ENCODE assay signal across 8 mouse cellular contexts in genomic region chr1:82724339-82725025, GRCm38 (mm10). TPM values are rescaled to one million over a fixed set of nuclear protein-coding genes. Genes with fewer than 3 reads are reported as not detected.
DNase-seq lines count a peak whose midpoint lies in the region; ATAC-seq and TF ChIP-seq lines count a peak whose summit lies in the region.

TSS of gene Mff (plus strand) at chr1:82724890.

- H3K36me3 ChIP-seq in MEL (ENCODE audit: control insufficient read depth in 1 of 2, insufficient read depth in 2 of 2, low read length in 2 of 2) = peaks cover 0 to 11% of the 10 kb centered on the region in 2 experiments
- peaks cover 5% of the 10 kb centered on the region; the same call in 1 of the 2 replicates for H3K36me3 ChIP-seq in forebrain, postnatal 0 days (ENCODE audit: insufficient read depth)
- peaks cover 12% of the 10 kb centered on the region; the same call in 1 of the 2 replicates for H3K36me3 ChIP-seq in lung, embryonic 15.5 days

- H3K4me3 ChIP-seq in MEL (ENCODE audit: control insufficient read depth in 1 of 2, insufficient read depth in 1 of 2, low read depth in 2 of 2, low read length in 2 of 2) = peak within 1 kb of the TSS; percentile 88 to 91
- peak within 1 kb of the TSS; percentile 74 for H3K4me3 ChIP-seq in cerebellum, adult 2 months (replicated peaks; ENCODE audit: insufficient read depth, low read depth, low read length)
- H3K4me3 ChIP-seq in forebrain, postnatal 0 days (ENCODE audit: low read depth, low read length) = peak within 1 kb of the TSS; percentile 73
- H3K4me3 ChIP-seq in lung, embryonic 15.5 days = peak within 1 kb of the TSS; percentile 89

- DNase-seq in MEL (ENCODE audit: low read depth, low spot score) = peak; percentile 97
- peak; percentile 95 to 96 for DNase-seq in cerebellum, adult 2 months
- DNase-seq in forebrain, postnatal 0 days = peak; percentile 95
- peak; percentile 94 for DNase-seq in heart, postnatal 4 days
- DNase-seq in layer of hippocampus, adult 8-10 months (ENCODE audit: low spot score in 2 of 2) = peak; percentile 91 to 92
- DNase-seq in ovary, adult 18-20 months (ENCODE audit: low spot score) = peak; percentile 87
- DNase-seq in thymus, postnatal 0 days (ENCODE audit: low spot score) = peak; percentile 95

- no peaks in the 10 kb centered on the region for H3K9me3 ChIP-seq in MEL (replicated peaks; ENCODE audit: insufficient read depth, low read length)
- H3K9me3 ChIP-seq in forebrain, postnatal 0 days (ENCODE audit: low read length) = no peaks in the 10 kb centered on the region
- no peaks in the 10 kb centered on the region for H3K9me3 ChIP-seq in lung, embryonic 15.5 days

- ATAC-seq in forebrain, postnatal 0 days = peak; percentile 99
- ATAC-seq in lung, embryonic 15.5 days (ENCODE audit: borderline replicate concordance, extremely low read depth, low FRiP score, low TSS enrichment) = peak; percentile 99

- H3K27me3 ChIP-seq in MEL (ENCODE audit: control insufficient read depth in 1 of 2, insufficient read depth in 2 of 2, low read length in 2 of 2) = no peaks in the 10 kb centered on the region; a peak in 2 of 4 replicates
- no peaks in the 10 kb centered on the region for H3K27me3 ChIP-seq in cerebellum, adult 2 months (ENCODE audit: control insufficient read depth, insufficient read depth, low read length)
- peaks cover 23% of the 10 kb centered on the region for H3K27me3 ChIP-seq in forebrain, postnatal 0 days (ENCODE audit: insufficient read depth, low read length)
- peaks cover 6% of the 10 kb centered on the region; the same call in 1 of the 2 replicates for H3K27me3 ChIP-seq in lung, embryonic 15.5 days

- H3K4me1 ChIP-seq in MEL (ENCODE audit: control insufficient read depth in 1 of 2, insufficient read depth in 2 of 2, low read length in 2 of 2) = peaks cover 2 to 7% of the 10 kb centered on the region in 2 experiments
- no peaks in the 10 kb centered on the region for H3K4me1 ChIP-seq in cerebellum, adult 2 months (ENCODE audit: control insufficient read depth, insufficient read depth, low read length)
- peaks cover 11% of the 10 kb centered on the region for H3K4me1 ChIP-seq in forebrain, postnatal 0 days (ENCODE audit: insufficient read depth)
- H3K4me1 ChIP-seq in lung, embryonic 15.5 days = peaks cover 9% of the 10 kb centered on the region

- H3K4me2 ChIP-seq in forebrain, postnatal 0 days (ENCODE audit: low read depth) = peak within 1 kb of the TSS; percentile 65
- H3K4me2 ChIP-seq in lung, embryonic 15.5 days = peak within 1 kb of the TSS; percentile 88

- peak within 1 kb of the TSS; percentile 84 for H3K27ac ChIP-seq in MEL (ENCODE audit: control insufficient read depth, low read depth, low read length)
- H3K27ac ChIP-seq in cerebellum, adult 2 months (ENCODE audit: insufficient read depth, low read length) = peak within 1 kb of the TSS; percentile 78; the same call in 1 of the 2 replicates
- peak within 1 kb of the TSS; percentile 62 for H3K27ac ChIP-seq in forebrain, postnatal 0 days (ENCODE audit: low read depth, low read length)
- peak within 1 kb of the TSS; percentile 73; the same call in 1 of the 2 replicates for H3K27ac ChIP-seq in lung, embryonic 15.5 days

- 9% methylated on average over 38 of the region's 38 CpGs for WGBS in cerebellum, adult 2 months
- WGBS in forebrain, postnatal 0 days = 9% methylated on average over 38 of the region's 38 CpGs
- WGBS in lung, embryonic 15.5 days = 9% methylated on average over 38 of the region's 38 CpGs

- no peak for TF ChIP-seq RAD21 in MEL (IDR thresholded peaks at IDR 0.05; ENCODE audit: low read depth, low read length)

- H3K79me2 ChIP-seq in MEL (ENCODE audit: control insufficient read depth, insufficient read depth, low read length, poor library complexity) = peaks cover 19% of the 10 kb centered on the region

- no peak for TF ChIP-seq CTCF in MEL (IDR thresholded peaks at IDR 0.05 in 2 of 3, conservative IDR thresholded peaks at IDR 0.05 in 1 of 3; ENCODE audit: control insufficient read depth in 1 of 3, insufficient read depth in 1 of 3, low read depth in 2 of 3, low read length in 3 of 3, poor library complexity in 1 of 3, severe bottlenecking in 1 of 3)
- no peak for TF ChIP-seq CTCF in cerebellum, adult 2 months (IDR thresholded peaks at IDR 0.05; ENCODE audit: borderline replicate concordance, insufficient read depth, low read depth, low read length)
- TF ChIP-seq CTCF in forebrain, postnatal 0 days (IDR thresholded peaks at IDR 0.05; ENCODE audit: low read depth) = no peak

- peak; percentile 30 to 75; a peak in 1 of 4 replicates for TF ChIP-seq POLR2A in MEL (IDR thresholded peaks at IDR 0.05; ENCODE audit: control insufficient read depth in 1 of 2, insufficient read depth in 1 of 2, low read depth in 1 of 2, low read length in 2 of 2, poor library complexity in 1 of 2)
- TF ChIP-seq POLR2A in cerebellum, adult 2 months (IDR thresholded peaks at IDR 0.05; ENCODE audit: borderline replicate concordance, insufficient read depth, low read length) = peak; percentile 67; the same call in 1 of the 2 replicates

- no peak for TF ChIP-seq EP300 in MEL (IDR thresholded peaks at IDR 0.05; ENCODE audit: low read depth in 1 of 2, low read length in 2 of 2)

- H3K9ac ChIP-seq in MEL (ENCODE audit: control insufficient read depth, low read depth, low read length, poor library complexity, severe bottlenecking) = peak within 1 kb of the TSS; percentile 87
- H3K9ac ChIP-seq in forebrain, postnatal 0 days = peak within 1 kb of the TSS; percentile 83
- H3K9ac ChIP-seq in lung, embryonic 15.5 days = peak within 1 kb of the TSS; percentile 96

TF ChIP-seq in MEL, 35 proteins besides CTCF, POLR2A, EP300 and RAD21:
- TF ChIP-seq MYC (IDR thresholded peaks at IDR 0.05; ENCODE audit: low read depth, low read length) (no peak), NELFE (IDR thresholded peaks at IDR 0.05; ENCODE audit: low read depth, low read length) (peak; percentile 83), E2F4 (IDR thresholded peaks at IDR 0.05; ENCODE audit: borderline replicate concordance, low read depth, low read length) (no peak), BHLHE40 (IDR thresholded peaks at IDR 0.05; ENCODE audit: borderline replicate concordance, low read depth, low read length) (no peak), GATA1 (IDR thresholded peaks at IDR 0.05; ENCODE audit: low read depth, low read length) (no peak), RCOR1 (IDR thresholded peaks at IDR 0.05; ENCODE audit: low read depth, low read length) (peak; percentile 89), ZKSCAN1 (IDR thresholded peaks at IDR 0.05; ENCODE audit: low read depth, low read length) (no peak), TCF12 (IDR thresholded peaks at IDR 0.05; ENCODE audit: low read depth, low read length) (peak; percentile 39; the same call in 1 of the 2 replicates), USF2 (IDR thresholded peaks at IDR 0.05; ENCODE audit: borderline replicate concordance in 1 of 2, insufficient read depth in 1 of 2, low read depth in 1 of 2, low read length in 2 of 2) (peak; percentile 84 to 91), TAL1 (IDR thresholded peaks at IDR 0.05; ENCODE audit: low read length) (no peak), MAX (IDR thresholded peaks at IDR 0.05; ENCODE audit: low read length) (peak; percentile 80), ETS1 (IDR thresholded peaks at IDR 0.05; ENCODE audit: low read depth, low read length) (0 out of 2 replicates have a peak, but pooled peaks have one; percentile 43), HCFC1 (IDR thresholded peaks at IDR 0.05; ENCODE audit: low read depth, low read length) (peak; percentile 98), ZMIZ1 (IDR thresholded peaks at IDR 0.05; ENCODE audit: low read depth, low read length) (no peak), UBTF (IDR thresholded peaks at IDR 0.05; ENCODE audit: borderline replicate concordance, insufficient read depth, low read depth, low read length) (no peak; the same call in 1 of the 2 replicates), MXI1 (IDR thresholded peaks at IDR 0.05; ENCODE audit: low read depth, low read length) (peak; percentile 56; the same call in 1 of the 2 replicates), JUND (IDR thresholded peaks at IDR 0.05; ENCODE audit: low read depth, low read length) (no peak), ZNF384 (IDR thresholded peaks at IDR 0.05; ENCODE audit: low read depth, low read length) (no peak), SIN3A (IDR thresholded peaks at IDR 0.05; ENCODE audit: low read length) (peak; percentile 94), TBP (IDR thresholded peaks at IDR 0.05; ENCODE audit: low read depth, low read length) (peak; percentile 83), KAT2A (conservative IDR thresholded peaks at IDR 0.05; ENCODE audit: low read depth, low read length) (peak; percentile 93), ELF1 (IDR thresholded peaks at IDR 0.05; ENCODE audit: low read depth, low read length) (peak; percentile 97), MEF2A (IDR thresholded peaks at IDR 0.05; ENCODE audit: extremely low read depth, insufficient replicate concordance, low read depth, low read length, poor library complexity, severe bottlenecking) (no peak), USF1 (IDR thresholded peaks at IDR 0.05; ENCODE audit: low read depth, low read length) (peak; percentile 99)

RNA-seq across cellular contexts. Expression of gene Mff, which starts in this region (rescaled TPM):
- total RNA-seq in MEL (2012; rRNA removed) = 86.0 and 91.1 TPM in 2 replicates
- polyA plus RNA-seq in MEL (2012; ENCODE audit: insufficient read depth in 1 of 2, insufficient read length in 2 of 2, low read depth in 1 of 2, low replicate concordance in 2 of 2, missing spikeins in 1 of 2) = 100 to 1,000 TPM in 1 of 2 experiments, not detected in 1; 195 TPM
- 396 and 404 TPM in 2 replicates for polyA plus RNA-seq in cerebellum, adult 2 months (2012; rRNA removed)
- total RNA-seq in forebrain, postnatal 0 days (2014; rRNA removed) = 649 and 724 TPM in 2 replicates
- polyA plus RNA-seq in forebrain, postnatal 0 days (2015; fragmentation: Nextera tagmentation; extraction: Ambion mirVana) = 456 and 481 TPM in 2 replicates
- total RNA-seq in heart, postnatal 4 days (2021) = 100 to 1,000 TPM; 190 to 206 TPM
- 100 to 1,000 TPM; 236 to 287 (median 263) TPM for total RNA-seq in layer of hippocampus, adult 8-10 months (2022)
- 199 and 208 TPM in 2 replicates for polyA plus RNA-seq in lung, embryonic 15.5 days (2015; fragmentation: Nextera tagmentation; extraction: Ambion mirVana)
- polyA plus RNA-seq in thymus, postnatal 0 days (2015; fragmentation: Nextera tagmentation; extraction: Ambion mirVana) = 255 and 259 TPM in 2 replicates

Comparison
In these comparisons a context has a peak if more than half of its experiments do, and no peak if none do; other contexts are left out.
1. Peak in every context shown above with its lines: DNase-seq, ATAC-seq, H3K4me3 ChIP-seq and H3K27ac ChIP-seq.